Mouse (Mus musculus): ENCODE measurements around the gene Tmem131l.

- TF ChIP-seq CTCF (IDR thresholded peaks at IDR 0.05; ENCODE audit: low read depth, low read length) (no peak), POLR2A (IDR thresholded peaks at IDR 0.05; ENCODE audit: borderline replicate concordance, low read depth, low read length) (no peak)
These were observed 129.3 kb downstream of the Tmem131l start for GRCm38 (mm10) chr3:83910707-83911106.
